Comparison of ENCODE assay signal across 13 mouse cellular contexts in genomic region chr6:97828822-97829719, GRCm38 (mm10). TPM values are rescaled to one million over a fixed set of nuclear protein-coding genes. Genes with fewer than 3 reads are reported as not detected.
A peak's percentile ranks its signal among the peaks of the same experiment; 100 is the strongest.
DNase-seq lines count a peak whose midpoint lies in the region; ATAC-seq and TF ChIP-seq lines count a peak whose summit lies in the region.
"Had no signal": no experiment of that assay in that cellular context is flagged by ENCODE, and none has a peak within 500 bp of the region (broad histone marks: within the 10 kb centered on the region; RNA-seq: fewer than 3 reads in every experiment).

No protein-coding gene starts in this region.

- H3K27me3 ChIP-seq in lung, embryonic 14.5 days (ENCODE audit: insufficient read depth, low read length): no peaks in the 10 kb centered on the region
- H3K27me3 ChIP-seq in myocyte (ENCODE audit: control insufficient read depth, insufficient read depth, insufficient read length): no peaks in the 10 kb centered on the region
- no peaks in the 10 kb centered on the region for H3K27me3 ChIP-seq in forebrain, embryonic 12.5 days
- no peaks in the 10 kb centered on the region for H3K27me3 ChIP-seq in hindbrain, embryonic 14.5 days (ENCODE audit: control insufficient read depth, insufficient read depth, low read length)
- H3K27me3 ChIP-seq: embryonic facial prominence, embryonic 13.5 days; lung, embryonic 15.5 days had no signal

- H3K27ac ChIP-seq in lung, embryonic 14.5 days (ENCODE audit: low read depth): no peak overlapping the region
- H3K27ac ChIP-seq in forebrain, embryonic 12.5 days: no peak overlapping the region
- no peak overlapping the region for H3K27ac ChIP-seq in hindbrain, embryonic 14.5 days
- H3K27ac ChIP-seq: embryonic facial prominence, embryonic 13.5 days; lung, embryonic 15.5 days had no signal

- no peak overlapping the region for H3K9ac ChIP-seq in lung, embryonic 14.5 days
- H3K9ac ChIP-seq in forebrain, embryonic 12.5 days: no peak overlapping the region
- no peak overlapping the region for H3K9ac ChIP-seq in hindbrain, embryonic 14.5 days
- H3K9ac ChIP-seq: embryonic facial prominence, embryonic 13.5 days; lung, embryonic 15.5 days had no signal

- no peaks in the 10 kb centered on the region for H3K36me3 ChIP-seq in lung, embryonic 14.5 days (ENCODE audit: insufficient read depth)
- no peaks in the 10 kb centered on the region for H3K36me3 ChIP-seq in myocyte (ENCODE audit: control insufficient read depth, insufficient read depth)
- no peaks in the 10 kb centered on the region for H3K36me3 ChIP-seq in forebrain, embryonic 12.5 days (replicated peaks)
- H3K36me3 ChIP-seq in hindbrain, embryonic 14.5 days (replicated peaks; ENCODE audit: control insufficient read depth, insufficient read depth): no peaks in the 10 kb centered on the region
- H3K36me3 ChIP-seq: embryonic facial prominence, embryonic 13.5 days; lung, embryonic 15.5 days had no signal

- no peak overlapping the region for H3K4me2 ChIP-seq in lung, embryonic 14.5 days
- H3K4me2 ChIP-seq in myocyte (ENCODE audit: low read depth): peak overlapping the region; percentile 49
- H3K4me2 ChIP-seq in forebrain, embryonic 12.5 days: no peak overlapping the region
- H3K4me2 ChIP-seq in hindbrain, embryonic 14.5 days (replicated peaks): no peak overlapping the region
- H3K4me2 ChIP-seq: embryonic facial prominence, embryonic 13.5 days; lung, embryonic 15.5 days had no signal

- ATAC-seq in lung, embryonic 14.5 days (ENCODE audit: insufficient read depth): no peak
- peak; percentile 93 for ATAC-seq in common myeloid progenitor, adult 5-6 weeks (replicated peaks; ENCODE audit: low read depth, poor library complexity, severe bottlenecking)
- no peak for ATAC-seq in forebrain, embryonic 12.5 days (ENCODE audit: low FRiP score)
- no peak for ATAC-seq in hindbrain, embryonic 14.5 days (ENCODE audit: low FRiP score)
- ATAC-seq: midbrain, embryonic 16.5 days had no signal

- WGBS in lung, embryonic 14.5 days: 42% methylated on average over 13 of the region's 13 CpGs
- 75% methylated on average over 13 of the region's 13 CpGs for WGBS in forebrain, embryonic 12.5 days
- 78% methylated on average over 12 of the region's 13 CpGs for WGBS in hindbrain, embryonic 14.5 days

- no peaks in the 10 kb centered on the region for H3K9me3 ChIP-seq in lung, embryonic 14.5 days (ENCODE audit: low read depth, low read length)
- no peaks in the 10 kb centered on the region for H3K9me3 ChIP-seq in forebrain, embryonic 12.5 days
- H3K9me3 ChIP-seq in hindbrain, embryonic 14.5 days (ENCODE audit: control insufficient read depth, low read length): no peaks in the 10 kb centered on the region
- H3K9me3 ChIP-seq: embryonic facial prominence, embryonic 13.5 days; lung, embryonic 15.5 days had no signal

- no peak for TF ChIP-seq POLR2A in myocyte (IDR thresholded peaks at IDR 0.05; ENCODE audit: insufficient read length, low read depth)

- no peak overlapping the region for H3ac ChIP-seq in myocyte (ENCODE audit: control insufficient read depth, insufficient read length)

- H3K4me3 ChIP-seq in lung, embryonic 14.5 days (ENCODE audit: low read depth, low read length): no peak overlapping the region
- H3K4me3 ChIP-seq in myocyte: no peak overlapping the region
- no peak overlapping the region for H3K4me3 ChIP-seq in forebrain, embryonic 12.5 days (replicated peaks)
- H3K4me3 ChIP-seq in hindbrain, embryonic 14.5 days (replicated peaks; ENCODE audit: low read length): no peak overlapping the region
- H3K4me3 ChIP-seq: embryonic facial prominence, embryonic 13.5 days; lung, embryonic 15.5 days had no signal

- intact Hi-C loops in heart, postnatal 14 days (cut with DNase I): no loop called here

- H3K4me1 ChIP-seq in lung, embryonic 14.5 days (ENCODE audit: insufficient read depth): no peaks in the 10 kb centered on the region
- H3K4me1 ChIP-seq in forebrain, embryonic 12.5 days: no peaks in the 10 kb centered on the region
- H3K4me1 ChIP-seq in hindbrain, embryonic 14.5 days (replicated peaks; ENCODE audit: control insufficient read depth, insufficient read depth, low read length): no peaks in the 10 kb centered on the region
- H3K4me1 ChIP-seq: lung, embryonic 15.5 days had no signal

- peak; percentile 45 to 47 for DNase-seq in heart, adult 18-20 months
- no peak for DNase-seq in heart, postnatal 14 days
- DNase-seq in lung, embryonic 14.5 days: peak; percentile 21
- no peak for DNase-seq in lung, postnatal 14 days
- DNase-seq in hindbrain, embryonic 14.5 days (ENCODE audit: low spot score): no peak
- DNase-seq: cerebellum, adult 8-10 months; kidney, adult 11 months had no signal

- no peak for TF ChIP-seq CTCF in lung, embryonic 14.5 days (IDR thresholded peaks at IDR 0.05; ENCODE audit: low read depth)

- no peaks in the 10 kb centered on the region for H3K79me2 ChIP-seq in myocyte (ENCODE audit: control insufficient read depth, insufficient read depth)

TF ChIP-seq in myocyte, 11 proteins besides CTCF, POLR2A, EP300 and RAD21:
- TF ChIP-seq MAX (IDR thresholded peaks at IDR 0.05; ENCODE audit: low read depth): no peak
- TF ChIP-seq REST (IDR thresholded peaks at IDR 0.05; ENCODE audit: insufficient read depth, insufficient read length): no peak
- TF ChIP-seq SRF (IDR thresholded peaks at IDR 0.05; ENCODE audit: control insufficient read depth, insufficient read length, low read depth): no peak
- TF ChIP-seq POLR2AphosphoS2 (IDR thresholded peaks at IDR 0.05; ENCODE audit: insufficient read length, low read depth): no peak
- TF ChIP-seq MYOG (IDR thresholded peaks at IDR 0.05; ENCODE audit: control insufficient read depth in 1 of 3, insufficient read depth in 1 of 3, insufficient read length in 2 of 3, low read depth in 2 of 3): no peak
- no peak for TF ChIP-seq CEBPB (IDR thresholded peaks at IDR 0.05; ENCODE audit: insufficient read depth, poor library complexity, severe bottlenecking)

RNA-seq across cellular contexts. Expression of gene Mitf, which starts 22.2 kb away (rescaled TPM):
- 10 to 100 TPM; 52.5 to 56.7 TPM for total RNA-seq in heart, adult 18-20 months (2021)
- total RNA-seq in heart, postnatal 14 days (2021): 10 to 100 TPM; 55.8 to 60.7 TPM
- 1.4 and 2.0 TPM in 2 replicates for polyA plus RNA-seq in lung, embryonic 14.5 days (2014; fragmentation: Nextera tagmentation; extraction: Ambion mirVana)
- total RNA-seq in common myeloid progenitor, adult 5-6 weeks (2017): 4.5 and 6.3 TPM in 2 replicates
- 2.4 TPM for polyA plus RNA-seq in myocyte (2012; fragmentation: generic; extraction: Trizol)
- 0.76 and 1.0 TPM in 2 replicates for polyA plus RNA-seq in forebrain, embryonic 12.5 days (2016; fragmentation: Nextera tagmentation; extraction: Ambion mirVana)
- polyA plus RNA-seq in hindbrain, embryonic 14.5 days (2014; fragmentation: Nextera tagmentation; extraction: Ambion mirVana): 1.4 and 3.1 TPM in 2 replicates

Comparison
In these comparisons a context has a peak if more than half of its experiments do, and no peak if none do; other contexts are left out.
1. DNase-seq: peak in heart, adult 18-20 months (2 of 2) and lung, embryonic 14.5 days (single experiment); none in heart, postnatal 14 days (0 of 2), lung, postnatal 14 days (single experiment) and hindbrain, embryonic 14.5 days (single experiment).